Mouse (Mus musculus): ENCODE results near the gene Jak3.

- TF ChIP-seq CTCF (IDR thresholded peaks at IDR 0.05; ENCODE audit: borderline replicate concordance, control insufficient read depth, extremely low read depth, insufficient read depth, low read length, poor library complexity) (no peak), POLR2A (IDR thresholded peaks at IDR 0.05; ENCODE audit: control insufficient read depth, extremely low read depth, insufficient read depth, low read length, poor library complexity) (no peak)
Observed at GRCm38 (mm10) chr8:71687616-71688015, 11.5 kb downstream of the Jak3 start.
